Mouse (Mus musculus) heart, postnatal 10 days (tissue): Measurements from ENCODE around the gene Scgb2b20. TPM values are rescaled to one million over a fixed set of nuclear protein-coding genes. Genes with fewer than 3 reads are reported as not detected.
"Not testable (repeated sequence)": the region's sequence is repeated elsewhere in the genome, so short reads cannot be mapped to it uniquely, and the experiment has no call there.

Experiments used
- DNase-seq, 2 experiments: peaks; one replicate each; pipeline ENCODE4 v3.0.0; 2021
- intact Hi-C: fragments of 180-260 bp; cut with DNase I; formaldehyde crosslinking; loops from one replicate; pipeline ENCODE4 v1.15.1; 2025
- total RNA-seq, 2 experiments: library from RNA; stranded (reverse); gene quantifications; 2 replicates each; pipeline ENCODE4 v1.2.3; 2021

Scgb2b20 gene
- total RNA-seq, result not detected

DNA sequence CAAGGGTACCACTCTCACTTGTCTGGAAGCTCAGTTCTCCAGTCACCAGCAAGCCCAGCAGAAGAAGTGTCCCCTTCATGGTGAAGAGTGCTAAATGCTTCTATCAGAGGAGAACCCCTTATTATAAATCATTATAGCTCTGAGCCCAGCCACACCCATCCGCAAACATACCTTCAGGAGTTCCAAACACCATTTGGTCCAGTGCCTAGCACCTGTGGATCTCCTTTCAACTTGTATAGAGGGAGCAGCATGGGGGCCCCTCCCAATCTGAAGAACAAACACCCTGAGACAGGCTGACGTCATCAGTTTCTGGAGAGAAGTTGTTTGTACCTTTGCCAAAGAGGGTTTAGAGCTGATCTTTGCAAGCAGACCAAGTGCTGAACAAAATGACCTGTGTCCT, at the start of gene Scgb2b20:
Scgb2b20 (minus strand) TSS at position 101 of the 400 bp plus-strand sequence.
- DNase-seq, intact Hi-C loops: not testable (repeated sequence)

DNA sequence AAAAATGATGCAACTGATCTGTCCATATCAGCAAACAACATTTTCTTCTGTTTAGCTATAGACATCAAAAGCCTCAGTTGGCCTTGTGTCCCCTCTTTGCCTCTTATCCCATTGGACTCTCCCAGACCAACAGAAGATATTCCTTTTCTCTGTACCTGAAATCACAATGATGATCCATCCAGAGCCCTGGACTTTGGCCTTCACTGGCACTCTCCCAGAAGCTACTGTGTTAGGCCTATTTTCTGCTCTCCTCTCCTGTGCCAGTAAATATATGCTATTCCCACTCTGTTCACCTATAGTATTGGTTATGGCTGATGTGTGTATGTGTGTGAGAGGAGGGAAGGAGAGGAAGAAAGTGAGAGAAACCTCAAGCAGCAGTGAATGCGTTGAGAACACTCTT, 43.6 kb upstream of the Scgb2b20 start:
- DNase-seq, intact Hi-C loops: not testable (repeated sequence)

DNA sequence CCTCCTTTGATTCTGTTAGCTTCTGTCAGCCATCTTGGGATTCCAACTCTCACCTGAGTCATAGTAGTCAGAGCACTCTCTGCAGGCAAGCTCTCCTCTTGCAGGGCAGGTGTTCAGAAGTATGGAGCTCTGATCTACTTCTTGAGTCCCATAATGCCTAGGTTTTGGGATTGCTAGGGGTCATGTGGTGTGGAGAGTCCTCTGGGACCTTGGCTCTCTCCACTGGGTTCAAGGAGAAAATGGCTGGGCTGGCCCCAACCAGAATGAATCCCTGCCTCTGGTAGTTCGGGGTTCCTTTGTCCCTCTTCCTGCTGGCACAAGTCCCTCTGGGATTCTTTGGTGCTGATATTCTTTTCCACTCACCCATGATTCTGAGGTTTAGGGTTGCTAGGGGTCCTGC, 35.5 kb upstream of the Scgb2b20 start:
- no peak for DNase-seq
- intact Hi-C loops, result no loop called here

DNA sequence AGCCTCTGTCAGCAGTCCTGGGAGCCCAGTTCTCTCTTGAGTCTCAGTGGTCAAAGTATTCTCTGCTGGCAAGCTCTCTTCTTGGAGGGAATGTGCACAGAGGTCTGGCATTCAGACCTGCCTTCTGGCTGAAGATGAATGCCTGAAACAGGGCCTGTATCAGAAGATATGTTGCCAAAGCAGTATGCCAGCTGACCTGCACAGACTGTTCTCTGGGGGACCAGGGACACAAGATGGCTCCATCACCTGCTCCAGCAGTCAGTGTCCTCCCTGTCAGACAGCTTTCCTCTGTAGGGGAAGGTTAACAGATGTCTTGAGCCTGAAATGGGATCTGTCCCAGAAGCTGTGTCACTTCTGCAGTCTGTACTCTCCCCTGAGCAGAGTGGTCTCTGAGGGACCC, 33.6 kb upstream of the Scgb2b20 start:
- intact Hi-C loops, DNase-seq: not testable (repeated sequence)

DNA sequence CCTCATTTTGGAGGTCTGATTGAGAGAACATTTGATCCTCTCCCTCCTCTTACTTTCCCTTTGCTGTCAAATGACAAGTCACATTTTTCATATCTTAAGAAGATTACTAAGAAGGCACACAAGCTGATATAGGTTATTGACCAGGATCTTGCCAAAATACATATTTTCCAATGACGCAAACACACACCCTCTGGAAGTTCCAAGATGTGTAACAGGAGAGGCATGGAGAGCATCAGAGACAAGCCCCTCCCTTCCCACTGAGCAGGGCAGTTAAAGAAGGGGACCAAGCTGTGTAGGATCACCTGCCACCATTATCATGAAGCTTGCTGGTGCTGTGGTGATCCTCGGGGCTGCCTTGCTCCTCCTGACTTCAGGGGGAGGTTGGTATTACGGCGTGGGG, 6.8 kb upstream of the Scgb2b20 start, which contains the start of gene Scgb1b20:
Scgb1b20 (plus strand) TSS at position 301 of the 400 bp plus-strand sequence.
- intact Hi-C loops, DNase-seq: not testable (repeated sequence)

Other genes with a start within 250 kb of the Scgb2b20 start
- gene Scgb2b18, start 192.5 kb downstream of the Scgb2b20 start, total RNA-seq, result not detected
- gene Scgb1b18, start 180.8 kb downstream of the Scgb2b20 start, total RNA-seq, result not detected
- gene Scgb2b19, start 86.0 kb downstream of the Scgb2b20 start, total RNA-seq, result not detected
- not detected for gene Scgb1b19, start 79.0 kb downstream of the Scgb2b20 start, total RNA-seq
- gene Scgb1b20, start 6.9 kb upstream of the Scgb2b20 start, total RNA-seq, result not detected
- not detected for gene Scgb2b21, start 154.1 kb upstream of the Scgb2b20 start, total RNA-seq